Mouse (Mus musculus) thymus, adult 2 months (tissue): ENCODE measurements around the gene Tmem121b. TPM values are rescaled to one million over a fixed set of nuclear protein-coding genes. Genes with fewer than 3 reads are reported as not detected.

ENCODE experiments used
- DNase-seq: peaks from one replicate; pipeline ENCODE4 v3.0.0; 2021
- H3K27ac ChIP-seq: fragments of 200-500 bp; 2 replicates; pipeline ENCODE4 v1.5.1; 2012; ENCODE audit warnings: low read length, control low read depth; ENCODE audit not compliant: control insufficient read depth, insufficient read depth
- H3K27me3 ChIP-seq: fragments of 200-500 bp; 2 replicates; pipeline ENCODE4 v1.6.1; 2012; ENCODE audit warnings: mild to moderate bottlenecking, low read length, moderate library complexity, mixed read lengths; ENCODE audit not compliant: control insufficient read depth, insufficient read depth
- H3K36me3 ChIP-seq: fragments of 200-500 bp; 2 replicates; pipeline ENCODE4 v1.6.1; 2012; ENCODE audit warnings: mild to moderate bottlenecking, low read length, moderate library complexity; ENCODE audit not compliant: control insufficient read depth, insufficient read depth
- H3K4me1 ChIP-seq: fragments of 200-500 bp; replicated peaks from 2 replicates; pipeline ENCODE4 v1.6.1; 2012; ENCODE audit warnings: low read length; ENCODE audit not compliant: control insufficient read depth, insufficient read depth
- H3K4me3 ChIP-seq: fragments of 200-500 bp; 2 replicates; pipeline ENCODE4 v1.5.1; 2012; ENCODE audit warnings: mild to moderate bottlenecking, low read length, control low read depth, moderate library complexity; ENCODE audit not compliant: control insufficient read depth, insufficient read depth
- CTCF ChIP-seq: fragments of 200-500 bp; IDR thresholded peaks from 2 replicates; pipeline ENCODE4 v1.5.1; 2012; ENCODE audit warnings: mild to moderate bottlenecking, control low read depth, low read length, moderate library complexity, borderline replicate concordance; ENCODE audit not compliant: control insufficient read depth, poor library complexity, insufficient read depth; ENCODE audit errors: extremely low read depth
- POLR2A ChIP-seq: fragments of 200-500 bp; IDR thresholded peaks from 2 replicates; pipeline ENCODE4 v1.6.1; 2012; ENCODE audit warnings: mild to moderate bottlenecking, low read length, control low read depth, moderate library complexity; ENCODE audit not compliant: control insufficient read depth, poor library complexity, insufficient read depth; ENCODE audit errors: extremely low read depth
- WGBS: fragments of 180-500 bp; shearing (Covaris S2); methylation state at CpG from one replicate; pipeline ENCODE4 v1.1.7; 2018; 5-methylcytosine and 5-hydroxymethylcytosine counted together
- polyA plus RNA-seq: library from polyadenylated mRNA; depleted of rRNA; stranded (reverse); fragments of >200 nt; gene quantifications from 2 replicates; pipeline ENCODE4 v1.2.3, GENCODE M21; 2012

The Tmem121b gene
- polyA plus RNA-seq, 1 experiment: 1.2 TPM

GRCm38 (mm10) chr6:120480361-120480760, 13.2 kb downstream of the Tmem121b start:
- DNase-seq: no peak
- peaks cover 78% of the 10 kb centered on the region for H3K36me3 ChIP-seq
- H3K4me3 ChIP-seq: no peak overlapping the region
- H3K27ac ChIP-seq: no peak overlapping the region
- 94% methylated on average over 5 of the region's 5 CpGs for WGBS
- TF ChIP-seq POLR2A: no peak
- TF ChIP-seq CTCF: no peak
- peaks cover 13% of the 10 kb centered on the region for H3K4me1 ChIP-seq
- no peaks in the 10 kb centered on the region for H3K27me3 ChIP-seq

DNA sequence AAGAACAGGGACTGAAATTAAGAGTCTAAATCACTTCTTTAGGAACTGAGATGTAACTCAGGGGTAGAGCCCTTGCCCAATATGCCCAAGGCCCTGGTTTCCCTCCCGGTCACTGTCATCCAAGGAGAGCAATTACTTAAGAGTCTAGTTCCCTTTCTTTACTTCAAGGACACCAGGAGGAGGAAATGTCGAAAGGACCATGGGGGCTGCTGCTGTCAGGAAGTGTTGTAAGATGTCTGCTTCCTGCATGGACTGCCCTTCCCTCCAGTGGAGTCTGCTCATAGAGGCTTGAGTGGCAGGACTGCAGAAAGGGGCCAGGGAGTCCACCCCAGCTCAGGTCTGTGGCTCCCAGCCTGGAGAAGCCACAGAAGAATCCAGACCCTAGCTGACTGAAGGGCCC, 14.3 kb downstream of the Tmem121b start:
- no peak for DNase-seq
- no peak overlapping the region for H3K27ac ChIP-seq
- peaks cover 4% of the 10 kb centered on the region; the same call in 1 of the 2 replicates for H3K4me1 ChIP-seq
- 56% methylated on average over 2 of the region's 2 CpGs for WGBS
- no peaks in the 10 kb centered on the region for H3K27me3 ChIP-seq
- H3K36me3 ChIP-seq: peaks cover 86% of the 10 kb centered on the region
- no peak overlapping the region for H3K4me3 ChIP-seq
- TF ChIP-seq POLR2A: no peak

DNA sequence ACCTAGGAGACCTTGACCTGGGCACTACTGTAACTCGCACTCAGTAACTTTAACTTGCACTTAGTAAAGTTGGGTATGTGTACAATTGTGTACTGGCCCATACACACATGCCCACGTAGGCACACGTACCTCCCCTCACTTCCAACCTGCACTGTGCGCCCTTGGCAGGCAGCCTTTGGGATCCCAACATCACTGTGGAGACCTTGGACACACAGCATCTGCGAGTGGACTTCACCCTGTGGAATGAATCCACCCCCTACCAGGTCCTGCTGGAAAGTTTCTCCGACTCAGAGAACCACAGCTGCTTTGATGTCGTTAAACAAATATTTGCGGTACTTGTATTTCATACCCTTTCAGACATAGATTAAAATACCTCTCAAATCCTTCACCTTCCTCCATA, 18.3 kb downstream of the Tmem121b start:
- WGBS: 99% methylated on average over 8 of the region's 8 CpGs
- no peak for TF ChIP-seq CTCF
- no peak for TF ChIP-seq POLR2A
- Histone ChIP-seq H3K36me3 (peaks cover 69% of the 10 kb centered on the region), H3K4me3 (no peak overlapping the region), H3K27me3 (no peaks in the 10 kb centered on the region), H3K27ac (no peak overlapping the region), H3K4me1 (peaks cover 27% of the 10 kb centered on the region)
- no peak for DNase-seq

DNA sequence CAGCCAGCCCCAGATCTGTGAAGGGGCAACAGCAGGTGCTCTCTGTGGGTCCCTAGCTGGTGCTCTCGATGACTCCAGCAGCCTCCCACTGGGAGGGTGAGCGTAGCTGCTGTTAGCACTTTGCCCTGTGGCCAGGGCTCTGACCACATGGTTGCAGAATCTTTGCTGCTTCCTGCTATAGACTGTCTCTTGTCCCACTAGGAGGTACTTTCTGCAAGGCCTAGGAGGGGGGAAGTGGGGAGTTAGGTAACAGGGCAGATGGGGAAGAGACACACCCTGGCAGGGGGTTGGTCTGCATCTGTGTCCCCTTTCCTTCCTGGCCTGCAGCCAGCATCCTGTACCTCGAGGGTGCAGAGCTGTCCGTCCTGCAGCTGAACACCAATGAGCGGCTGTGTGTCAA, 20.2 kb downstream of the Tmem121b start:
- Histone ChIP-seq H3K27me3 (no peaks in the 10 kb centered on the region), H3K36me3 (peaks cover 50% of the 10 kb centered on the region), H3K27ac (no peak overlapping the region), H3K4me3 (no peak overlapping the region), H3K4me1 (peaks cover 31% of the 10 kb centered on the region)
- TF ChIP-seq CTCF (no peak), POLR2A (no peak)
- no peak for DNase-seq
- WGBS: 33% methylated on average over 5 of the region's 5 CpGs

- peaks cover 42% of the 10 kb centered on the region for H3K36me3 ChIP-seq
- no peak overlapping the region for H3K27ac ChIP-seq
- H3K27me3 ChIP-seq: no peaks in the 10 kb centered on the region
- WGBS: 64% methylated on average over 8 of the region's 8 CpGs
- no peak for TF ChIP-seq POLR2A
- TF ChIP-seq CTCF: no peak
- peaks cover 39% of the 10 kb centered on the region for H3K4me1 ChIP-seq
- no peak for DNase-seq
- H3K4me3 ChIP-seq: no peak overlapping the region
Measured at GRCm38 (mm10) chr6:120472455-120473140, 21.0 kb downstream of the Tmem121b start.

GRCm38 (mm10) chr6:120471991-120472441, 21.6 kb downstream of the Tmem121b start:
- TF ChIP-seq POLR2A (no peak), CTCF (no peak)
- Histone ChIP-seq H3K36me3 (peaks cover 36% of the 10 kb centered on the region), H3K27me3 (no peaks in the 10 kb centered on the region), H3K27ac (0 out of 2 replicates have a peak overlapping the region, but pooled peaks have one; percentile 2), H3K4me1 (peaks cover 42% of the 10 kb centered on the region), H3K4me3 (no peak overlapping the region)
- no peak for DNase-seq
- 20% methylated on average over 5 of the region's 5 CpGs for WGBS

- peaks cover 23% of the 10 kb centered on the region for H3K36me3 ChIP-seq
- H3K27me3 ChIP-seq: no peaks in the 10 kb centered on the region
- WGBS: 6% methylated on average over 1 of the region's 1 CpGs
- peaks cover 49% of the 10 kb centered on the region for H3K4me1 ChIP-seq
- no peak for DNase-seq
- TF ChIP-seq CTCF (no peak), POLR2A (no peak)
- H3K4me3 ChIP-seq: no peak overlapping the region
- H3K27ac ChIP-seq: no peak overlapping the region
Measured at GRCm38 (mm10) chr6:120470666-120471065, 22.9 kb downstream of the Tmem121b start.
